Mouse (Mus musculus): ENCODE results near the gene Nkx2-2. TPM values are rescaled to one million over a fixed set of nuclear protein-coding genes. Genes with fewer than 3 reads are reported as not detected.

Gene Nkx2-2
- polyA plus RNA-seq (2015; fragmentation: Nextera tagmentation; extraction: Ambion mirVana), result 2.5 TPM in 2 replicates

- Histone ChIP-seq H3K4me3 (peak within 1 kb of the TSS; percentile 35), H3K4me2 (peak within 1 kb of the TSS; percentile 62), H3K9me3 (no peaks in the 10 kb centered on the region), H3K9ac (peak within 1 kb of the TSS; percentile 21; the same call in 1 of the 2 replicates), H3K27me3 (peaks cover 91% of the 10 kb centered on the region), H3K27ac (replicated peaks) (no peak within 1 kb of the TSS), H3K36me3 (no peaks in the 10 kb centered on the region), H3K4me1 (replicated peaks) (peaks cover 23% of the 10 kb centered on the region)
- ATAC-seq (ENCODE audit: low FRiP score, low read depth), result peak; percentile 47; the same call in 1 of the 2 replicates
- under 1% methylated on average over 42 of the region's 54 CpGs for WGBS
These were observed at the start of gene Nkx2-2 for GRCm38 (mm10) chr2:147193271-147194255. Gene Nkx2-2 (minus strand): TSS chr2:147194243.

GRCm38 (mm10) chr2:147235707-147236290, 41.8 kb upstream of the Nkx2-2 start:
- 27% methylated on average over 25 of the region's 25 CpGs for WGBS
- Histone ChIP-seq H3K27me3 (no peaks in the 10 kb centered on the region), H3K9ac (no peak overlapping the region; the same call in 1 of the 2 replicates), H3K4me3 (no peak overlapping the region), H3K9me3 (no peaks in the 10 kb centered on the region), H3K36me3 (no peaks in the 10 kb centered on the region), H3K4me2 (peak overlapping the region; percentile 24), H3K27ac (replicated peaks) (no peak overlapping the region), H3K4me1 (replicated peaks) (no peaks in the 10 kb centered on the region)
- ATAC-seq (ENCODE audit: low FRiP score, low read depth), result no peak

- Histone ChIP-seq H3K9ac (no peak overlapping the region), H3K9me3 (no peaks in the 10 kb centered on the region), H3K4me3 (no peak overlapping the region), H3K27me3 (no peaks in the 10 kb centered on the region), H3K4me1 (replicated peaks) (no peaks in the 10 kb centered on the region), H3K27ac (replicated peaks) (no peak overlapping the region), H3K36me3 (no peaks in the 10 kb centered on the region), H3K4me2 (no peak overlapping the region)
- WGBS, result 69% methylated on average over 5 of the region's 5 CpGs
- ATAC-seq (ENCODE audit: low FRiP score, low read depth), result no peak
These were observed 37.1 kb upstream of the Nkx2-2 start for GRCm38 (mm10) chr2:147231175-147231574.

GRCm38 (mm10) chr2:147205076-147205615, 11.1 kb upstream of the Nkx2-2 start:
- no peak overlapping the region for H3K4me3 ChIP-seq
- no peak overlapping the region for H3K27ac ChIP-seq (replicated peaks)
- H3K27me3 ChIP-seq, result peaks cover 18% of the 10 kb centered on the region
- no peak overlapping the region for H3K4me2 ChIP-seq
- H3K9ac ChIP-seq, result no peak overlapping the region
- no peak for ATAC-seq (ENCODE audit: low FRiP score, low read depth)
- H3K4me1 ChIP-seq (replicated peaks), result no peaks in the 10 kb centered on the region
- no peaks in the 10 kb centered on the region for H3K9me3 ChIP-seq
- H3K36me3 ChIP-seq, result no peaks in the 10 kb centered on the region
- 32% methylated on average over 4 of the region's 4 CpGs for WGBS

- H3K27ac ChIP-seq (replicated peaks), result no peak overlapping the region
- H3K36me3 ChIP-seq, result no peaks in the 10 kb centered on the region
- peak overlapping the region; percentile 35 for H3K4me3 ChIP-seq
- peak overlapping the region; percentile 62 for H3K4me2 ChIP-seq
- peaks cover 23% of the 10 kb centered on the region for H3K4me1 ChIP-seq (replicated peaks)
- H3K27me3 ChIP-seq, result peaks cover 89% of the 10 kb centered on the region
- ATAC-seq (ENCODE audit: low FRiP score, low read depth), result peak; percentile 64
- peak overlapping the region; percentile 21; the same call in 1 of the 2 replicates for H3K9ac ChIP-seq
- no peaks in the 10 kb centered on the region for H3K9me3 ChIP-seq
- 1% methylated on average over 71 of the region's 71 CpGs for WGBS
These were observed 920 bp upstream of the Nkx2-2 start for GRCm38 (mm10) chr2:147194711-147195615.

GRCm38 (mm10) chr2:147192731-147193130, 1.3 kb downstream of the Nkx2-2 start:
- ATAC-seq (ENCODE audit: low FRiP score, low read depth), result no peak
- Histone ChIP-seq H3K4me2 (peak overlapping the region; percentile 62; the same call in 1 of the 2 replicates), H3K9me3 (no peaks in the 10 kb centered on the region), H3K27ac (replicated peaks) (no peak overlapping the region), H3K27me3 (peaks cover 91% of the 10 kb centered on the region), H3K4me3 (no peak overlapping the region), H3K9ac (no peak overlapping the region), H3K36me3 (no peaks in the 10 kb centered on the region), H3K4me1 (replicated peaks) (peaks cover 23% of the 10 kb centered on the region)
- 4% methylated on average over 13 of the region's 13 CpGs for WGBS

GRCm38 (mm10) chr2:147190316-147191021, 3.6 kb downstream of the Nkx2-2 start:
- Histone ChIP-seq H3K4me2 (no peak overlapping the region), H3K36me3 (no peaks in the 10 kb centered on the region), H3K27ac (replicated peaks) (no peak overlapping the region), H3K9me3 (no peaks in the 10 kb centered on the region), H3K4me3 (no peak overlapping the region), H3K4me1 (replicated peaks) (peaks cover 23% of the 10 kb centered on the region), H3K9ac (no peak overlapping the region), H3K27me3 (peaks cover 88% of the 10 kb centered on the region)
- WGBS, result 2% methylated on average over 27 of the region's 27 CpGs
- ATAC-seq (ENCODE audit: low FRiP score, low read depth), result no peak

GRCm38 (mm10) chr2:147189546-147190315, 4.3 kb downstream of the Nkx2-2 start:
- H3K9ac ChIP-seq, result no peak overlapping the region
- H3K4me2 ChIP-seq, result no peak overlapping the region
- ATAC-seq (ENCODE audit: low FRiP score, low read depth), result no peak
- H3K27me3 ChIP-seq, result peaks cover 85% of the 10 kb centered on the region
- peaks cover 17% of the 10 kb centered on the region for H3K4me1 ChIP-seq (replicated peaks)
- no peaks in the 10 kb centered on the region for H3K9me3 ChIP-seq
- no peak overlapping the region for H3K27ac ChIP-seq (replicated peaks)
- 2% methylated on average over 28 of the region's 28 CpGs for WGBS
- no peaks in the 10 kb centered on the region for H3K36me3 ChIP-seq
- H3K4me3 ChIP-seq, result no peak overlapping the region

GRCm38 (mm10) chr2:147188871-147189545, 5.0 kb downstream of the Nkx2-2 start:
- no peaks in the 10 kb centered on the region for H3K9me3 ChIP-seq
- no peak overlapping the region for H3K4me2 ChIP-seq
- peaks cover 16% of the 10 kb centered on the region for H3K4me1 ChIP-seq (replicated peaks)
- H3K36me3 ChIP-seq, result no peaks in the 10 kb centered on the region
- no peak overlapping the region for H3K27ac ChIP-seq (replicated peaks)
- no peak overlapping the region for H3K9ac ChIP-seq
- peaks cover 80% of the 10 kb centered on the region for H3K27me3 ChIP-seq
- ATAC-seq (ENCODE audit: low FRiP score, low read depth), result no peak
- no peak overlapping the region for H3K4me3 ChIP-seq
- WGBS, result 3% methylated on average over 11 of the region's 11 CpGs
